Comparison of ENCODE assay signal across 8 mouse cellular contexts in genomic region chrX:75381699-75382098, GRCm38 (mm10). TPM values are rescaled to one million over a fixed set of nuclear protein-coding genes. Genes with fewer than 3 reads are reported as not detected.
A peak's percentile ranks its signal among the peaks of the same experiment; 100 is the strongest.
DNase-seq lines count a peak whose midpoint lies in the region; ATAC-seq and TF ChIP-seq lines count a peak whose summit lies in the region.

No protein-coding gene starts in this region.

- WGBS in hindbrain, embryonic 15.5 days: 72% methylated on average over 5 of the region's 5 CpGs
- 66% methylated on average over 5 of the region's 5 CpGs for WGBS in midbrain, postnatal 0 days

- no peaks in the 10 kb centered on the region for H3K9me3 ChIP-seq in hindbrain, embryonic 15.5 days
- H3K9me3 ChIP-seq in midbrain, postnatal 0 days (ENCODE audit: low read length): no peaks in the 10 kb centered on the region

- H3K4me3 ChIP-seq in layer of hippocampus, adult 2 months: peak overlapping the region; percentile 74
- H3K4me3 ChIP-seq in hindbrain, embryonic 15.5 days: peak overlapping the region; percentile 56
- peak overlapping the region; percentile 51 for H3K4me3 ChIP-seq in midbrain, postnatal 0 days (ENCODE audit: low read depth, low read length)

- no peak for TF ChIP-seq CTCF in layer of hippocampus, adult 2 months (conservative IDR thresholded peaks at IDR 0.05)
- TF ChIP-seq CTCF in midbrain, postnatal 0 days (IDR thresholded peaks at IDR 0.05): no peak

- no peaks in the 10 kb centered on the region for H3K4me1 ChIP-seq in hindbrain, embryonic 15.5 days (replicated peaks)
- H3K4me1 ChIP-seq in midbrain, postnatal 0 days (ENCODE audit: insufficient read depth, low read length): no peaks in the 10 kb centered on the region

- H3K4me2 ChIP-seq in hindbrain, embryonic 15.5 days: peak overlapping the region; percentile 54
- H3K4me2 ChIP-seq in midbrain, postnatal 0 days (ENCODE audit: low read depth, low read length, poor library complexity, severe bottlenecking): peak overlapping the region; percentile 40

- DNase-seq in layer of hippocampus, adult 2 months (ENCODE audit: low spot score in 2 of 2): no peak
- DNase-seq in layer of hippocampus, postnatal 36 days: no peak
- no peak for DNase-seq in midbrain, postnatal 0 days (ENCODE audit: low spot score)
- no peak for DNase-seq in B cell, adult 2 months
- no peak for DNase-seq in left cerebral cortex, postnatal 4 days
- no peak for DNase-seq in gastrocnemius, postnatal 25 days

- H3K9ac ChIP-seq in hindbrain, embryonic 15.5 days: peak overlapping the region; percentile 46; the same call in 1 of the 2 replicates
- H3K9ac ChIP-seq in midbrain, postnatal 0 days (replicated peaks; ENCODE audit: low read length, poor library complexity, severe bottlenecking): 0 out of 2 replicates have a peak overlapping the region, but pooled peaks have one; percentile 64

- H3K27me3 ChIP-seq in hindbrain, embryonic 15.5 days: no peaks in the 10 kb centered on the region
- no peaks in the 10 kb centered on the region for H3K27me3 ChIP-seq in midbrain, postnatal 0 days (ENCODE audit: insufficient read depth, low read length)

- intact Hi-C loops in left cerebral cortex, postnatal 4 days (cut with DNase I): no loop called here

- 0 out of 2 replicates have a peak, but pooled peaks have one; percentile 1 for ATAC-seq in common myeloid progenitor, adult 5-6 weeks (replicated peaks; ENCODE audit: low read depth, poor library complexity, severe bottlenecking)
- ATAC-seq in hindbrain, embryonic 15.5 days (ENCODE audit: low FRiP score, low read depth): no peak
- ATAC-seq in midbrain, postnatal 0 days (ENCODE audit: low FRiP score): peak; percentile 36; the same call in 1 of the 2 replicates

- H3K27ac ChIP-seq in layer of hippocampus, adult 2 months: peak overlapping the region; percentile 92
- H3K27ac ChIP-seq in hindbrain, embryonic 15.5 days (replicated peaks): peak overlapping the region; percentile 76; the same call in 1 of the 2 replicates
- 0 out of 2 replicates have a peak overlapping the region, but pooled peaks have one; percentile 38 for H3K27ac ChIP-seq in midbrain, postnatal 0 days (ENCODE audit: low read depth, low read length)

- no peaks in the 10 kb centered on the region for H3K36me3 ChIP-seq in hindbrain, embryonic 15.5 days
- no peaks in the 10 kb centered on the region for H3K36me3 ChIP-seq in midbrain, postnatal 0 days (ENCODE audit: insufficient read depth, low read length)

RNA-seq across cellular contexts. Expression of gene Fundc2, which starts 0.5 kb away (rescaled TPM):
- total RNA-seq in layer of hippocampus, adult 2 months (2021): 10 to 100 TPM; 39.2 to 50.7 TPM
- total RNA-seq in layer of hippocampus, postnatal 36 days (2021): 10 to 100 TPM; 50.4 to 54.1 TPM
- 74.0 and 116 TPM in 2 replicates for total RNA-seq in common myeloid progenitor, adult 5-6 weeks (2017)
- polyA plus RNA-seq in hindbrain, embryonic 15.5 days (2015; fragmentation: Nextera tagmentation; extraction: Ambion mirVana): 29.2 and 37.0 TPM in 2 replicates
- 24.4 and 38.7 TPM in 2 replicates for total RNA-seq in midbrain, postnatal 0 days (2014; rRNA removed)
- polyA plus RNA-seq in midbrain, postnatal 0 days (2015; fragmentation: Nextera tagmentation; extraction: Ambion mirVana): 29.4 and 29.9 TPM in 2 replicates
- 10 to 100 TPM; 34.8 to 42.1 TPM for total RNA-seq in left cerebral cortex, postnatal 4 days (2021)
- total RNA-seq in gastrocnemius, postnatal 25 days (2021): 100 to 1,000 TPM; 189 to 200 TPM

RNA-seq across cellular contexts. Expression of gene F8, which starts 0.7 kb away (rescaled TPM):
- 1 to 10 TPM; 1.9 to 2.0 TPM for total RNA-seq in layer of hippocampus, adult 2 months (2021)
- total RNA-seq in layer of hippocampus, postnatal 36 days (2021): 1 to 10 TPM; 2.5 to 2.7 TPM
- total RNA-seq in common myeloid progenitor, adult 5-6 weeks (2017): 0.64 and 1.3 TPM in 2 replicates
- polyA plus RNA-seq in hindbrain, embryonic 15.5 days (2015; fragmentation: Nextera tagmentation; extraction: Ambion mirVana): 1.4 and 1.5 TPM in 2 replicates
- total RNA-seq in midbrain, postnatal 0 days (2014; rRNA removed): 1.5 and 1.9 TPM in 2 replicates
- 1.7 and 1.8 TPM in 2 replicates for polyA plus RNA-seq in midbrain, postnatal 0 days (2015; fragmentation: Nextera tagmentation; extraction: Ambion mirVana)
- total RNA-seq in left cerebral cortex, postnatal 4 days (2021): 1 to 10 TPM; 1.1 TPM
- 1 to 10 TPM in 1 of 2 experiments, under 1 TPM in 1; 0.75 to 1.1 TPM for total RNA-seq in gastrocnemius, postnatal 25 days (2021)

RNA-seq across cellular contexts. Expression of gene Cmc4, which starts 34.7 kb away (rescaled TPM):
- 10 to 100 TPM in 1 of 2 experiments, 1 to 10 TPM in 1; 8.8 to 16.5 TPM for total RNA-seq in layer of hippocampus, adult 2 months (2021)
- total RNA-seq in layer of hippocampus, postnatal 36 days (2021): 10 to 100 TPM; 14.0 to 15.7 TPM
- 5.4 and 13.7 TPM in 2 replicates for total RNA-seq in common myeloid progenitor, adult 5-6 weeks (2017)
- 22.9 and 24.6 TPM in 2 replicates for polyA plus RNA-seq in hindbrain, embryonic 15.5 days (2015; fragmentation: Nextera tagmentation; extraction: Ambion mirVana)
- 10.4 and 12.0 TPM in 2 replicates for total RNA-seq in midbrain, postnatal 0 days (2014; rRNA removed)
- 24.9 TPM in 2 replicates for polyA plus RNA-seq in midbrain, postnatal 0 days (2015; fragmentation: Nextera tagmentation; extraction: Ambion mirVana)
- total RNA-seq in left cerebral cortex, postnatal 4 days (2021): 10 to 100 TPM; 12.1 to 15.3 TPM
- 1 to 10 TPM; 6.1 to 9.6 TPM for total RNA-seq in gastrocnemius, postnatal 25 days (2021)

RNA-seq across cellular contexts. Expression of gene Mtcp1, which starts 34.7 kb away (rescaled TPM):
- 1 to 10 TPM; 9.7 to 9.9 TPM for total RNA-seq in layer of hippocampus, adult 2 months (2021)
- total RNA-seq in layer of hippocampus, postnatal 36 days (2021): 10 to 100 TPM in 1 of 2 experiments, 1 to 10 TPM in 1; 9.2 to 10.4 TPM
- 8.3 and 13.1 TPM in 2 replicates for total RNA-seq in common myeloid progenitor, adult 5-6 weeks (2017)
- polyA plus RNA-seq in hindbrain, embryonic 15.5 days (2015; fragmentation: Nextera tagmentation; extraction: Ambion mirVana): 5.9 and 6.0 TPM in 2 replicates
- 5.5 and 8.2 TPM in 2 replicates for total RNA-seq in midbrain, postnatal 0 days (2014; rRNA removed)
- 3.0 and 3.8 TPM in 2 replicates for polyA plus RNA-seq in midbrain, postnatal 0 days (2015; fragmentation: Nextera tagmentation; extraction: Ambion mirVana)
- total RNA-seq in left cerebral cortex, postnatal 4 days (2021): 1 to 10 TPM; 9.2 to 9.3 TPM
- total RNA-seq in gastrocnemius, postnatal 25 days (2021): 1 to 10 TPM; 1.9 to 2.3 TPM

RNA-seq across cellular contexts. Expression of gene Brcc3, which starts 34.7 kb away (rescaled TPM):
- total RNA-seq in layer of hippocampus, adult 2 months (2021): 10 to 100 TPM; 33.7 to 37.9 TPM
- total RNA-seq in layer of hippocampus, postnatal 36 days (2021): 10 to 100 TPM; 34.9 to 35.7 TPM
- total RNA-seq in common myeloid progenitor, adult 5-6 weeks (2017): 34.0 and 41.9 TPM in 2 replicates
- 46.2 and 51.0 TPM in 2 replicates for polyA plus RNA-seq in hindbrain, embryonic 15.5 days (2015; fragmentation: Nextera tagmentation; extraction: Ambion mirVana)
- 14.0 and 19.3 TPM in 2 replicates for total RNA-seq in midbrain, postnatal 0 days (2014; rRNA removed)
- 33.0 and 34.4 TPM in 2 replicates for polyA plus RNA-seq in midbrain, postnatal 0 days (2015; fragmentation: Nextera tagmentation; extraction: Ambion mirVana)
- total RNA-seq in left cerebral cortex, postnatal 4 days (2021): 10 to 100 TPM; 30.1 to 32.7 TPM
- total RNA-seq in gastrocnemius, postnatal 25 days (2021): 10 to 100 TPM; 17.0 to 18.9 TPM

Comparison
In these comparisons a context has a peak if more than half of its experiments do, and no peak if none do; other contexts are left out.
1. H3K27ac ChIP-seq: peak in every context shown above with its lines; median percentile 92 in layer of hippocampus, adult 2 months; 76 in hindbrain, embryonic 15.5 days; 38 in midbrain, postnatal 0 days.